Mouse (Mus musculus): ENCODE results near the gene Rgs12. TPM values are rescaled to one million over a fixed set of nuclear protein-coding genes. Genes with fewer than 3 reads are reported as not detected.
A peak's percentile ranks its signal among the peaks of the same experiment; 100 is the strongest.

Rgs12 gene
- polyA plus RNA-seq, 1 experiment from 2014 or later = 62.4 TPM

DNA sequence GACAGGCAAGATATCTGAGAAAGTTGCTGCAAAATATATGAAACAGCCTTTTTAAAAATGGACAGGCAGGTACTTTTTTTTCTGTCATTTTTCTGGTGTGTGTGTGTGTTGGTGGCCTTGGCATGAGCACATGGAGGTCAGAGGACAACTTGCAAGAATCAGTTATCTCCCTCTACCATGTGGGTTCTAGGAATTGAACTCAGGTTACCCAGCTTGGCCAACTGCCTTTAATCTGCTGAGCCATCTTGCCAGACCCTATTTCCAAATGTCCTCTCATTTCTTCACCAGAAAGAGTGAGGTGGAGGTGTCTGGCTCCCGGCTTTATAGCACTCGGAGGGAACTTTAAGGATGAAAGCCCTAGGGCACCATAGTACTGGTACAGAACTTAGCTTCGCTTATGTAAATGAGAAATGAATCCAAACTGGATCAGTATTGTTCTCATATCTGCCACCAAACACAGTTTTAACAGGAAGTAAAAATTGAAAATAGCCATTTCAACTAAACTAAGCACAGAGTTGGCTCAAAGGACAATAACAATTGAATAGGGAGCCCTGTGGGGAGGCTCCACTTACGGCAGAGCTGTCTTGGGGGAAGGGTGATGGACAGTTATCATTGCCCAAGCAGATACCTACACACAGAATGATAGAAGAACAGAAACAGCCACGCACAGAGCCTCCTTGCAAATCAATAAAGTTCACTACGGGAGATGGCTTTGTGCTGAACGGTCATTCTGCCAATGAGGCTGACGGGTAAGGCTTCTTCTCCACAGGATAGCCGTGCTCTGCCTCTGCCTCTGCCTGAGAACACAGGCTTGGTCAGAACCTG is 18.9 kb upstream of the Rgs12 start:
- no peak overlapping the region for H3K9ac ChIP-seq (replicated peaks; ENCODE audit: low read depth, low read length)
- H3K4me2 ChIP-seq (ENCODE audit: low read length) = no peak overlapping the region
- H3K27me3 ChIP-seq (replicated peaks; ENCODE audit: control insufficient read depth, insufficient read depth, low read length) = no peaks in the 10 kb centered on the region
- H3K4me3 ChIP-seq (replicated peaks; ENCODE audit: low read length) = no peak overlapping the region
- H3K27ac ChIP-seq (ENCODE audit: low read length) = peak overlapping the region; percentile 37; the same call in 1 of the 2 replicates
- 83% methylated on average over 9 of the region's 9 CpGs for WGBS
- no peaks in the 10 kb centered on the region for H3K36me3 ChIP-seq (ENCODE audit: control insufficient read depth, insufficient read depth)
- H3K9me3 ChIP-seq (ENCODE audit: control insufficient read depth, low read length) = no peaks in the 10 kb centered on the region
- ATAC-seq = no peak
- H3K4me1 ChIP-seq (replicated peaks; ENCODE audit: control insufficient read depth, insufficient read depth, low read length) = peaks cover 13% of the 10 kb centered on the region

DNA sequence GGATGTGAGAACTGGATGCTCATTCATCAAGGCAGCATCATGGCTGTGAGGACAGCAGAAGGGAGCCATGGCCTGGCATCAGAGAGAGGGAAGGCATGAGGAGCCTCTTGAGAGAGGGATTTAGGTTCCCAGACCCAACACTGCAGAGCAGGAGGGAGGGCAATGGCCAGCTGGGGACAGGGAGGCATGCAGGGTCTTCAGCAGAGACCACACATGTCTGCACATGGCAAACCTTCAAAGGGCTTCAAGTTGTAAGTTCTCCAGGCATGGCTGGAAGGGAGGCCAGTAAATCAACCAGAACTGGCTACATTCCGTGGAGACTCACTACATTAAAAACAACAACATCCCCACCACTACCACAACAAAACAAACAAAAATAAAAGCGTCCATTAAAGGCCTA is 18.2 kb upstream of the Rgs12 start:
- H3K4me3 ChIP-seq (replicated peaks; ENCODE audit: low read length) = no peak overlapping the region
- WGBS = 64% methylated on average over 2 of the region's 2 CpGs
- peaks cover 13% of the 10 kb centered on the region for H3K4me1 ChIP-seq (replicated peaks; ENCODE audit: control insufficient read depth, insufficient read depth, low read length)
- H3K9me3 ChIP-seq (ENCODE audit: control insufficient read depth, low read length) = no peaks in the 10 kb centered on the region
- no peaks in the 10 kb centered on the region for H3K36me3 ChIP-seq (ENCODE audit: control insufficient read depth, insufficient read depth)
- ATAC-seq = no peak
- no peaks in the 10 kb centered on the region for H3K27me3 ChIP-seq (replicated peaks; ENCODE audit: control insufficient read depth, insufficient read depth, low read length)
- H3K27ac ChIP-seq (ENCODE audit: low read length) = peak overlapping the region; percentile 37; the same call in 1 of the 2 replicates
- no peak overlapping the region for H3K9ac ChIP-seq (replicated peaks; ENCODE audit: low read depth, low read length)
- no peak overlapping the region for H3K4me2 ChIP-seq (ENCODE audit: low read length)

DNA sequence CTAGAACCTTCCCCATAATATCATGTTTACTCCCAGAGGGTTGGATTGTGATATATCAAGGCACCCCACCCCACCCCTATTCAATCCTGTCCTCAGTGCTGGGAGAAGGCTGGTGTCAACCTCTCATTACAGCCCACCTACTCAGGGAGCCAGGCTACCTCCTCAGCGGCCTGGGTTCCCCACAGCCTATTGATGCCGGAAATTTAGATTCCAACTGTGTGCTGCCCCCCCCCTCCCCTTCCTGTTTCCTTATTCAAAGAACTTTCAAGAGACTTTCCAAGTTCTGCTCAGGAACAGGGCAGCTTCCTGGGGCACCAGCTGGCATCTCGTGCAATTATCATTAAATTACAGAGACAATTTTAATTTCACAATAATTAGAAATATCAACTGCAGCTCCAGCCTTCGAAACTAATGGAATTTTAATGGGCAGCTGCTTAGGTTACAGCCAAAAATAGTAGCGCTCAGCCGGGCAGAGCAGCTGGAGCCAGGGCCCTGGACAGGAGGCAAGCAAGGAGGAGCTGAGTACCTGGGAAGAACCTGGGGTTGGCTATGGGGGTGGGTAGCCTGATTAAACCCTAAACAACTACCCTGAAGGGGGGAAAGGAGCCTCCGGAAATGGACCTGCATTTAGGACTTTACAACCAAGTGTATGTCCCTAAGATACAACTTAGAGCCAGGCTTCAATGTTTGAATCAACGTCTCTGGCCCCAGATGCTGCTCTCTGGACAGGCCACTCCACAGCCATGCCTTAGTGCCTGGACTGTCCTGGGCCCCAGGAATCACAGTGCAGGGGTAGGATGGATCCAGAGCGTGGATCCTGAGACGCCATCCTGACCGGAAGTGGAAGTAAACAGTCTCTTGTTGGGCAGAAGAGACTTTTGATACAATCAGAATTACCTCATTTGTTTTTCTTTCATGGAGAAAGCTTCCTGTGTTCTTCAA is 17.5 kb upstream of the Rgs12 start:
- H3K9ac ChIP-seq (replicated peaks; ENCODE audit: low read depth, low read length) = no peak overlapping the region
- no peaks in the 10 kb centered on the region for H3K27me3 ChIP-seq (replicated peaks; ENCODE audit: control insufficient read depth, insufficient read depth, low read length)
- peak; percentile 40; the same call in 1 of the 2 replicates for ATAC-seq
- H3K36me3 ChIP-seq (ENCODE audit: control insufficient read depth, insufficient read depth) = no peaks in the 10 kb centered on the region
- H3K4me1 ChIP-seq (replicated peaks; ENCODE audit: control insufficient read depth, insufficient read depth, low read length) = peaks cover 13% of the 10 kb centered on the region
- H3K9me3 ChIP-seq (ENCODE audit: control insufficient read depth, low read length) = no peaks in the 10 kb centered on the region
- H3K4me3 ChIP-seq (replicated peaks; ENCODE audit: low read length) = no peak overlapping the region
- WGBS = 40% methylated on average over 11 of the region's 11 CpGs
- no peak overlapping the region for H3K4me2 ChIP-seq (ENCODE audit: low read length)
- H3K27ac ChIP-seq (ENCODE audit: low read length) = peak overlapping the region; percentile 63

DNA sequence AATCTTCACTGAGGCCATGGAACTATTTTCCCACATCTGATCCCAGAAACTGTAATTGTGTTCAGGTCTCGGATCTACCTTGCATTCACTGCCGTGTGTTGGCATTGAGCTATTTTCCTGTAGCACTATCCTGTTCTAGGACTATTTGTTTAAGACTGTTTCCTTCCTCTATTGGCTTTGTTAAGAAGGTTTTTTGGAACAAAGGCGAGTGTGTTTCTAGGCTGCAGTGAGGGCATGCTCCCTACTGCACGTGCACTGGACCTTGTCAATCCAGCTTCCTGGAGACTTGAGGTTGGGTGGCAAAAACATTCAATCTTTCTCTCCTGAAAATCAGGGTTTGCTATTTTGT is 16.8 kb upstream of the Rgs12 start:
- H3K27ac ChIP-seq (ENCODE audit: low read length) = no peak overlapping the region; the same call in 1 of the 2 replicates

DNA sequence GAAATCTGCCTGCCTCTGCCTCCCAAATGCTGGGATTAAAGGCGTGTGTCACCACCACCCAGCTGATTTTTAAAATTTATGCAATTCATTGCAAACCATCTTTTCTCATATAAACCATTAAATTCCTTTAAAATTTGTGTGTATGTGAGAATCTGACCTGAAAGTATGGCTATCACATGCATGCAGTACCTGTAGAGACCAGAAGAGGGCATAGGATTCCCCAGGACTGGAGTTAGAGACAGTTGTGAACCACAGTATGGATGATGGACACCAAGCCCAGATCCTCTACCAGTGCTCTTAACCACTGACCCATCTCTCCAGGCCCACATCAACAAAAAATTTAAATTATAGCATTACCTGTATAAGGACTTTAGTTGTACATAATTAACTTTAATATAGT is 15.8 kb upstream of the Rgs12 start:
- Histone ChIP-seq H3K27ac (ENCODE audit: low read length) (no peak overlapping the region), H3K4me1 (replicated peaks; ENCODE audit: control insufficient read depth, insufficient read depth, low read length) (peaks cover 13% of the 10 kb centered on the region), H3K9ac (replicated peaks; ENCODE audit: low read depth, low read length) (no peak overlapping the region), H3K4me2 (ENCODE audit: low read length) (no peak overlapping the region), H3K36me3 (ENCODE audit: control insufficient read depth, insufficient read depth) (no peaks in the 10 kb centered on the region), H3K27me3 (replicated peaks; ENCODE audit: control insufficient read depth, insufficient read depth, low read length) (no peaks in the 10 kb centered on the region), H3K9me3 (ENCODE audit: control insufficient read depth, low read length) (no peaks in the 10 kb centered on the region), H3K4me3 (replicated peaks; ENCODE audit: low read length) (no peak overlapping the region)
- 87% methylated on average over 1 of the region's 1 CpGs for WGBS
- ATAC-seq = no peak

More for the DNA sequence above, 16.8 kb upstream of the Rgs12 start:
- H3K9ac ChIP-seq (replicated peaks; ENCODE audit: low read depth, low read length) = no peak overlapping the region
- H3K27me3 ChIP-seq (replicated peaks; ENCODE audit: control insufficient read depth, insufficient read depth, low read length) = no peaks in the 10 kb centered on the region
- H3K4me2 ChIP-seq (ENCODE audit: low read length) = no peak overlapping the region
- no peaks in the 10 kb centered on the region for H3K36me3 ChIP-seq (ENCODE audit: control insufficient read depth, insufficient read depth)
- no peak overlapping the region for H3K4me3 ChIP-seq (replicated peaks; ENCODE audit: low read length)
- WGBS = 26% methylated on average over 4 of the region's 4 CpGs
- ATAC-seq = no peak
- no peaks in the 10 kb centered on the region for H3K9me3 ChIP-seq (ENCODE audit: control insufficient read depth, low read length)
- peaks cover 13% of the 10 kb centered on the region for H3K4me1 ChIP-seq (replicated peaks; ENCODE audit: control insufficient read depth, insufficient read depth, low read length)

DNA sequence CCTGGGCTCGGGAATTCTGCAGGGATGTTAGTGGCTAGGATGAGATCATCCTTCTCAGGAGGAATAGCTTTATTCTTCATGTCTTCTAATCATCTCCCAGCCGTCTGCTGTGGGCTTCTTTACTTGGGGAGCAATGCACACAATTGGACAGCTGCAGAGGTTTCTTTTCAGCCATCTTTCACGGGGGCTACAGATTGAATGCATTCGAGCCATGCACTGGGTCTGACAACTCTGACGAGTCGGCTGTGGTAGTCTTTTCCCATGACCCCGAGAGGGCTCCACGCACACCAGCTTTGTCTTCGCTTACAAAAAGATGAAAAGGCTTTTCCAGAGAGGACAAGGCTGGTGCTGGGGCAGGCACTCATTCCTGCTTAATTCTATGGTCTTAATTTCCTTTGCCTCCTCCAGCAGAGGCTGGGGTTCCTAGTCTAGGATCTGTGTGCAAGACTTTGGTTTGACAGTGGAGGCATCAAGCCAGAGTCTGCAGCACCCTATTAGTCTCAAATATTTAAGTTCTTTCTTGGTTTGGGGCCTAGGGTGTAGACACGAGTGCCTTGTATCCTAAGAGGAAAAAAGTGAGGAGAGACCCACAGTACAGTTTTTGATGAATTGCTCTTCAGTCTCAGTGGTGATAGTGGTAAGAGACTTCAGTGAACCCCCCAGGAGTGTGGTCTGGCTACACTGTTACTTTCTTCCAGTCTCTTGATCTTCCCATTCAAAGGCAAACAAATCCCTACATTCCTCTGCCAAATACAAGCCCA is 7.4 kb upstream of the Rgs12 start:
- Histone ChIP-seq H3K27ac (ENCODE audit: low read length) (no peak overlapping the region), H3K4me2 (ENCODE audit: low read length) (no peak overlapping the region), H3K9me3 (ENCODE audit: control insufficient read depth, low read length) (no peaks in the 10 kb centered on the region), H3K36me3 (ENCODE audit: control insufficient read depth, insufficient read depth) (no peaks in the 10 kb centered on the region), H3K4me3 (replicated peaks; ENCODE audit: low read length) (no peak overlapping the region), H3K27me3 (replicated peaks; ENCODE audit: control insufficient read depth, insufficient read depth, low read length) (no peaks in the 10 kb centered on the region), H3K4me1 (replicated peaks; ENCODE audit: control insufficient read depth, insufficient read depth, low read length) (no peaks in the 10 kb centered on the region), H3K9ac (replicated peaks; ENCODE audit: low read depth, low read length) (no peak overlapping the region)
- no peak; the same call in 1 of the 2 replicates for ATAC-seq
- WGBS = 14% methylated on average over 10 of the region's 10 CpGs

DNA sequence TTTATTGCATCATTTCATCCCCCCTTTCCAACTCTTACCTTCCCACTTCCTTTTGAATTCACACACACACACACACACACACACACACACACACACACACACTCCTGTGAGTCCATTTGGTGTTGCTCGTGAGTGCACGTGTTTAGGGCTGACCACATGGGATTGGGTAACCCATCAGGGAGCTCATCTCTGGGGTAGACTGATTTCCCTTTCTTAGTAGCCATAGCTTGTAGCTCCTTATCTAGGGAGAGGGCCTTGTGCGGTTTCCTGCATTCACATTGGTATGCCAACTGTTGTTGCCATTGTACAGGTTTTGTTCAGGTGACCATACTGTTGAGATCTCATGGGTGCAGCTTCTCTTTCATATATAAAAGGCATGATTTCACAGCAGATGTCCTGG is 5.8 kb upstream of the Rgs12 start:
- 94% methylated on average over 3 of the region's 3 CpGs for WGBS

DNA sequence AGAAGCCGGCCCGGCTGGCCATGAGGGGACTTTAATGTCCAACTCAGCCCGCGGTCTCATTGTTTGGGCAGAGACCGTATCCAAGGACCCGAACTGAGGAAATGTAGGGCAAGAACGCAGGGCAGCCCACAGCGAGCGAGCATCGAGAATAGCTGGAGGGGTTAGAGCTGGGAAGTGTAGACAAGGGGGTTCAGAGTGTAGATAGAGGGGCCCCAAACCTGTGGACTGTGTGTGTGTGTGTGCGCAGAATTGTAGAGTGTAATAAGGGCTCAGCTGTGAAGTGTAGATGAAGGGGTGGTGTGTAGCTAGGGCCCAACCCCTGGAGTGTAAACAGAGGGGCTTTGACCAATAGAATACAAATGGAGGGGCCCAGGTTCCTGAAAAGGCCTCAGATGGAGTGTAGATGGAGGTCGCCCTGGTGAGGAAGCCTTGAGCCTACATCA is 545 bp downstream of the Rgs12 start:
- under 1% methylated on average over 12 of the region's 12 CpGs for WGBS
- Histone ChIP-seq H3K4me1 (replicated peaks; ENCODE audit: control insufficient read depth, insufficient read depth, low read length) (peaks cover 31% of the 10 kb centered on the region), H3K27me3 (replicated peaks; ENCODE audit: control insufficient read depth, insufficient read depth, low read length) (no peaks in the 10 kb centered on the region), H3K4me2 (ENCODE audit: low read length) (peak overlapping the region; percentile 77), H3K4me3 (replicated peaks; ENCODE audit: low read length) (peak overlapping the region; percentile 70), H3K9me3 (ENCODE audit: control insufficient read depth, low read length) (no peaks in the 10 kb centered on the region), H3K9ac (replicated peaks; ENCODE audit: low read depth, low read length) (peak overlapping the region; percentile 88), H3K27ac (ENCODE audit: low read length) (peak overlapping the region; percentile 79), H3K36me3 (ENCODE audit: control insufficient read depth, insufficient read depth) (peaks cover 7% of the 10 kb centered on the region; the same call in 1 of the 2 replicates)
- ATAC-seq = peak; percentile 56

More for the DNA sequence above, 5.8 kb upstream of the Rgs12 start:
- H3K36me3 ChIP-seq (ENCODE audit: control insufficient read depth, insufficient read depth) = no peaks in the 10 kb centered on the region
- no peak overlapping the region for H3K27ac ChIP-seq (ENCODE audit: low read length)
- no peaks in the 10 kb centered on the region for H3K9me3 ChIP-seq (ENCODE audit: control insufficient read depth, low read length)
- no peaks in the 10 kb centered on the region for H3K27me3 ChIP-seq (replicated peaks; ENCODE audit: control insufficient read depth, insufficient read depth, low read length)
- ATAC-seq = no peak
- H3K4me1 ChIP-seq (replicated peaks; ENCODE audit: control insufficient read depth, insufficient read depth, low read length) = no peaks in the 10 kb centered on the region
- no peak overlapping the region for H3K4me2 ChIP-seq (ENCODE audit: low read length)
- no peak overlapping the region for H3K9ac ChIP-seq (replicated peaks; ENCODE audit: low read depth, low read length)
- H3K4me3 ChIP-seq (replicated peaks; ENCODE audit: low read length) = no peak overlapping the region

Data from forebrain, embryonic 16.5 days (tissue).